Mouse (Mus musculus) heart, embryonic 11.5 days (tissue): Measurements from ENCODE around the gene G6pc3. TPM values are rescaled to one million over a fixed set of nuclear protein-coding genes. Genes with fewer than 3 reads are reported as not detected.

Experiments
- ATAC-seq: fragments of 200-750 bp; cut with Nextera tagmentation; replicated peaks from 2 replicates; pipeline ENCODE4 v1.8.0; 2017; ENCODE audit warnings: moderate library complexity; ENCODE audit not compliant: insufficient number of reproducible peaks, low FRiP score, low TSS enrichment
- H3K27ac ChIP-seq: fragments of 300-500 bp; sonication (generic); 2 replicates; pipeline ENCODE4 v1.5.1; 2014; ENCODE audit warnings: mild to moderate bottlenecking, low read depth, low read length
- H3K27me3 ChIP-seq: fragments of 300-500 bp; sonication (generic); 2 replicates; pipeline ENCODE4 v1.6.1; 2014; ENCODE audit warnings: mild to moderate bottlenecking, low read length, mixed read lengths; ENCODE audit not compliant: control insufficient read depth, insufficient read depth
- H3K36me3 ChIP-seq: fragments of 300-500 bp; sonication (generic); 2 replicates; pipeline ENCODE4 v1.6.1; 2014; ENCODE audit warnings: mild to moderate bottlenecking, low read length, moderate library complexity, mixed read lengths; ENCODE audit not compliant: control insufficient read depth, insufficient read depth
- H3K4me1 ChIP-seq: fragments of 300-500 bp; sonication (generic); 2 replicates; pipeline ENCODE4 v1.6.1; 2014; ENCODE audit warnings: low read length; ENCODE audit not compliant: control insufficient read depth, insufficient read depth
- H3K4me2 ChIP-seq: fragments of 300-500 bp; sonication (generic); 2 replicates; pipeline ENCODE4 v1.6.1; 2014; ENCODE audit warnings: mild to moderate bottlenecking, moderate library complexity
- H3K4me3 ChIP-seq: fragments of 300-500 bp; sonication (generic); 2 replicates; pipeline ENCODE4 v1.5.1; 2014; ENCODE audit warnings: low read depth, low read length
- H3K9ac ChIP-seq: fragments of 300-500 bp; sonication (generic); 2 replicates; pipeline ENCODE4 v1.6.1; 2014; ENCODE audit warnings: mild to moderate bottlenecking, low read depth, low read length, moderate library complexity
- H3K9me3 ChIP-seq: fragments of 300-500 bp; sonication (generic); replicated peaks from 2 replicates; pipeline ENCODE4 v1.6.1; 2016; ENCODE audit warnings: low read length; ENCODE audit not compliant: control insufficient read depth
- WGBS: fragments of 180-500 bp; shearing (Covaris S2); extraction: QIAGEN DNeasy Blood & Tissue Kit; methylation state at CpG from one replicate; pipeline ENCODE4 v1.1.7; 2014; ENCODE audit not compliant: insufficient replicate concordance; 5-methylcytosine and 5-hydroxymethylcytosine counted together
- polyA plus RNA-seq: library from polyadenylated mRNA; unstranded; fragments of >200 nt; fragmentation: Nextera tagmentation; extraction: Ambion mirVana; gene quantifications from 2 replicates; pipeline ENCODE4 v1.2.1, GENCODE M21; 2014

Gene G6pc3
- polyA plus RNA-seq, 1 experiment from 2014 or later = 27.9 TPM

- Histone ChIP-seq H3K9me3 (no peaks in the 10 kb centered on the region), H3K4me2 (peak overlapping the region; percentile 79), H3K36me3 (no peaks in the 10 kb centered on the region), H3K9ac (peak overlapping the region; percentile 83), H3K4me1 (peaks cover 90% of the 10 kb centered on the region), H3K27ac (peak overlapping the region; percentile 86), H3K4me3 (peak overlapping the region; percentile 66), H3K27me3 (no peaks in the 10 kb centered on the region)
- WGBS = 50% methylated on average over 7 of the region's 7 CpGs
- ATAC-seq = no peak
Observed at GRCm38 (mm10) chr11:102217876-102218430, 28.5 kb downstream of the G6pc3 start.

GRCm38 (mm10) chr11:102218783-102219182 lies 29.4 kb downstream of the G6pc3 start:
- Histone ChIP-seq H3K4me3 (peak overlapping the region; percentile 66), H3K4me1 (peaks cover 90% of the 10 kb centered on the region), H3K27me3 (no peaks in the 10 kb centered on the region), H3K27ac (peak overlapping the region; percentile 86), H3K4me2 (peak overlapping the region; percentile 79), H3K9ac (peak overlapping the region; percentile 83), H3K36me3 (no peaks in the 10 kb centered on the region), H3K9me3 (no peaks in the 10 kb centered on the region)
- peak; percentile 77 for ATAC-seq
- 0% methylated on average over 10 of the region's 10 CpGs for WGBS

GRCm38 (mm10) chr11:102219247-102219993 lies 30.0 kb downstream of the G6pc3 start:
- H3K36me3 ChIP-seq = no peaks in the 10 kb centered on the region
- no peak for ATAC-seq
- peak overlapping the region; percentile 83; the same call in 1 of the 2 replicates for H3K9ac ChIP-seq
- H3K27ac ChIP-seq = peak overlapping the region; percentile 86
- 45% methylated on average over 14 of the region's 14 CpGs for WGBS
- peak overlapping the region; percentile 66 for H3K4me3 ChIP-seq
- H3K4me2 ChIP-seq = peak overlapping the region; percentile 79
- no peaks in the 10 kb centered on the region for H3K9me3 ChIP-seq
- no peaks in the 10 kb centered on the region for H3K27me3 ChIP-seq
- H3K4me1 ChIP-seq = peaks cover 88% of the 10 kb centered on the region

- H3K36me3 ChIP-seq = no peaks in the 10 kb centered on the region
- H3K27ac ChIP-seq = peak overlapping the region; percentile 86
- H3K4me2 ChIP-seq = peak overlapping the region; percentile 17
- H3K4me1 ChIP-seq = peaks cover 88% of the 10 kb centered on the region
- H3K4me3 ChIP-seq = no peak overlapping the region
- peak; percentile 27; the same call in 1 of the 2 replicates for ATAC-seq
- no peak overlapping the region for H3K9ac ChIP-seq
- H3K9me3 ChIP-seq = no peaks in the 10 kb centered on the region
- no peaks in the 10 kb centered on the region for H3K27me3 ChIP-seq
- 34% methylated on average over 4 of the region's 4 CpGs for WGBS
Observed at GRCm38 (mm10) chr11:102219994-102220346, 30.6 kb downstream of the G6pc3 start.

GRCm38 (mm10) chr11:102220451-102220850 lies 31.0 kb downstream of the G6pc3 start:
- no peaks in the 10 kb centered on the region for H3K27me3 ChIP-seq
- H3K4me3 ChIP-seq = no peak overlapping the region
- 43% methylated on average over 6 of the region's 6 CpGs for WGBS
- H3K4me2 ChIP-seq = peak overlapping the region; percentile 17
- peak overlapping the region; percentile 86 for H3K27ac ChIP-seq
- ATAC-seq = no peak
- no peaks in the 10 kb centered on the region for H3K9me3 ChIP-seq
- no peaks in the 10 kb centered on the region for H3K36me3 ChIP-seq
- H3K4me1 ChIP-seq = peaks cover 88% of the 10 kb centered on the region
- H3K9ac ChIP-seq = no peak overlapping the region

- H3K9me3 ChIP-seq = no peaks in the 10 kb centered on the region
- no peaks in the 10 kb centered on the region for H3K36me3 ChIP-seq
- peaks cover 88% of the 10 kb centered on the region for H3K4me1 ChIP-seq
- no peak overlapping the region for H3K4me2 ChIP-seq
- H3K9ac ChIP-seq = no peak overlapping the region
- no peaks in the 10 kb centered on the region for H3K27me3 ChIP-seq
- 83% methylated on average over 8 of the region's 8 CpGs for WGBS
- no peak overlapping the region for H3K4me3 ChIP-seq
- ATAC-seq = no peak
- H3K27ac ChIP-seq = no peak overlapping the region
Observed at GRCm38 (mm10) chr11:102221243-102221953, 32.0 kb downstream of the G6pc3 start.

GRCm38 (mm10) chr11:102221954-102222351 lies 32.5 kb downstream of the G6pc3 start:
- Histone ChIP-seq H3K4me1 (peaks cover 89% of the 10 kb centered on the region), H3K9ac (no peak overlapping the region), H3K27me3 (no peaks in the 10 kb centered on the region), H3K36me3 (no peaks in the 10 kb centered on the region), H3K4me3 (no peak overlapping the region), H3K27ac (no peak overlapping the region), H3K9me3 (no peaks in the 10 kb centered on the region), H3K4me2 (no peak overlapping the region)
- 70% methylated on average over 8 of the region's 8 CpGs for WGBS
- no peak for ATAC-seq

GRCm38 (mm10) chr11:102223166-102223565 lies 33.7 kb downstream of the G6pc3 start:
- no peaks in the 10 kb centered on the region for H3K27me3 ChIP-seq
- peaks cover 90% of the 10 kb centered on the region for H3K4me1 ChIP-seq
- peak overlapping the region; percentile 12; the same call in 1 of the 2 replicates for H3K9ac ChIP-seq
- H3K4me2 ChIP-seq = 0 out of 2 replicates have a peak overlapping the region, but pooled peaks have one; percentile 7
- ATAC-seq = no peak
- H3K36me3 ChIP-seq = no peaks in the 10 kb centered on the region
- H3K27ac ChIP-seq = 0 out of 2 replicates have a peak overlapping the region, but pooled peaks have one; percentile 16
- H3K4me3 ChIP-seq = no peak overlapping the region
- 29% methylated on average over 6 of the region's 6 CpGs for WGBS
- H3K9me3 ChIP-seq = no peaks in the 10 kb centered on the region
